Mouse (Mus musculus) CH12.LX (cell line): Measurements from ENCODE around the gene Aldh4a1. TPM values are rescaled to one million over a fixed set of nuclear protein-coding genes. Genes with fewer than 3 reads are reported as not detected.

Experiments
- DNase-seq: peaks from one replicate; pipeline ENCODE4 v3.0.0-alpha.2; 2013; ENCODE audit errors: extremely low read depth
- H3K27ac ChIP-seq: 2 replicates; pipeline ENCODE4 v1.5.1; 2012; ENCODE audit warnings: low read depth, mild to moderate bottlenecking, control low read depth, moderate library complexity; ENCODE audit not compliant: insufficient read depth
- H3K27me3 ChIP-seq: replicated peaks from 2 replicates; pipeline ENCODE3; 2012; ENCODE audit warnings: inconsistent platforms
- H3K36me3 ChIP-seq, 2 experiments: replicated peaks in 1 of 2; 2 replicates each; pipeline versions ENCODE3 to v1.6.1; 2012; ENCODE audit warnings: inconsistent platforms in 1 of 2, low read length in 1 of 2, mild to moderate bottlenecking in 1 of 2, mixed read lengths in 1 of 2, moderate library complexity in 1 of 2; ENCODE audit not compliant: control insufficient read depth in 1 of 2, insufficient read depth in 1 of 2
- H3K4me1 ChIP-seq, 2 experiments: 2 replicates each; pipeline ENCODE4 v1.6.1; 2012; ENCODE audit warnings: inconsistent platforms in 1 of 2, moderate library complexity in 1 of 2; ENCODE audit not compliant: insufficient read depth in 2 of 2, control insufficient read depth in 1 of 2
- H3K4me2 ChIP-seq: 2 replicates; pipeline ENCODE4 v1.6.1; 2012; ENCODE audit warnings: low read depth, mild to moderate bottlenecking, control low read depth; ENCODE audit not compliant: poor library complexity, insufficient read depth, severe bottlenecking
- H3K4me3 ChIP-seq, 3 experiments: fragments of 150-350 bp in 1 of 3; sonication (generic) in 1 of 3; replicated peaks in 1 of 3; 2 replicates each; pipeline versions ENCODE3 to v1.5.1; 2011 to 2012; ENCODE audit warnings: low read depth in 2 of 3, low read length in 2 of 3, mild to moderate bottlenecking in 2 of 3, moderate library complexity in 2 of 3, control low read depth in 1 of 3, improper control_type of control experiment in 1 of 3, inconsistent platforms in 1 of 3, mixed read lengths in 1 of 3; ENCODE audit not compliant: poor library complexity in 1 of 3
- H3K79me2 ChIP-seq: replicated peaks from 2 replicates; pipeline ENCODE4 v1.6.1; 2012; ENCODE audit warnings: mild to moderate bottlenecking, moderate library complexity; ENCODE audit not compliant: control insufficient read depth, poor library complexity, insufficient read depth, severe bottlenecking; ENCODE audit errors: extremely low read depth
- H3K9ac ChIP-seq: 2 replicates; pipeline ENCODE4 v1.6.1; 2012; ENCODE audit warnings: low read depth, mild to moderate bottlenecking, control low read depth, moderate library complexity; ENCODE audit not compliant: insufficient read depth
- H3K9me3 ChIP-seq: replicated peaks from 2 replicates; pipeline ENCODE3; 2012; ENCODE audit warnings: low read length, inconsistent platforms, mixed read lengths
- BHLHE40 ChIP-seq: IDR thresholded peaks from 2 replicates; pipeline ENCODE4 v1.6.1; 2011; ENCODE audit warnings: mild to moderate bottlenecking, low read depth, low read length, improper control_type of control experiment
- CHD1 ChIP-seq: IDR thresholded peaks from 2 replicates; pipeline ENCODE4 v1.6.1; 2012; ENCODE audit warnings: low read depth, low read length, improper control_type of control experiment, inconsistent platforms
- CHD2 ChIP-seq: IDR thresholded peaks from 2 replicates; pipeline ENCODE4 v1.6.1; 2011; ENCODE audit warnings: low read length, improper control_type of control experiment
- CTCF ChIP-seq, 2 experiments: IDR thresholded peaks in 1 of 2; conservative IDR thresholded peaks in 1 of 2; 2 replicates each; pipeline ENCODE4 v1.5.1; 2011 to 2012; ENCODE audit warnings: low read depth in 2 of 2, low read length in 2 of 2, improper control_type of control experiment in 1 of 2, inconsistent platforms in 1 of 2, mild to moderate bottlenecking in 1 of 2, moderate library complexity in 1 of 2
- E2F4 ChIP-seq: IDR thresholded peaks from 2 replicates; pipeline ENCODE4 v1.6.1; 2011; ENCODE audit warnings: low read depth, low read length, improper control_type of control experiment; ENCODE audit not compliant: insufficient replicate concordance
- ETS1 ChIP-seq: conservative IDR thresholded peaks from 2 replicates; pipeline ENCODE4 v1.6.1; 2012; ENCODE audit warnings: low read depth, mild to moderate bottlenecking, inconsistent platforms, low read length, improper control_type of control experiment, moderate library complexity
- HCFC1 ChIP-seq: IDR thresholded peaks from 2 replicates; pipeline ENCODE4 v1.6.1; 2012; ENCODE audit warnings: low read depth, mild to moderate bottlenecking, inconsistent platforms, low read length, improper control_type of control experiment
- IRF4 ChIP-seq: IDR thresholded peaks from 2 replicates; pipeline ENCODE4 v1.6.1; 2014; ENCODE audit warnings: low read depth, mild to moderate bottlenecking, inconsistent platforms, low read length, improper control_type of control experiment
- JUN ChIP-seq: IDR thresholded peaks from 2 replicates; pipeline ENCODE4 v1.6.1; 2011; ENCODE audit warnings: low read depth, mild to moderate bottlenecking, low read length, improper control_type of control experiment, moderate library complexity; ENCODE audit not compliant: insufficient read depth
- MEF2A ChIP-seq: IDR thresholded peaks from 2 replicates; pipeline ENCODE4 v1.6.1; 2014; ENCODE audit warnings: low read depth, mild to moderate bottlenecking, inconsistent platforms, low read length, improper control_type of control experiment, borderline replicate concordance
- MYC ChIP-seq: IDR thresholded peaks from 2 replicates; pipeline ENCODE4 v1.6.1; 2011; ENCODE audit warnings: low read depth, mild to moderate bottlenecking, improper control_type of control experiment, low read length
- NELFE ChIP-seq: IDR thresholded peaks from 2 replicates; pipeline ENCODE4 v1.6.1; 2011; ENCODE audit warnings: low read depth, low read length, improper control_type of control experiment
- PAX5 ChIP-seq: IDR thresholded peaks from 2 replicates; pipeline ENCODE4 v1.6.1; 2012; ENCODE audit warnings: low read length, inconsistent platforms, mixed read lengths
- POLR2A ChIP-seq: IDR thresholded peaks from 2 replicates; pipeline ENCODE4 v1.6.1; 2011; ENCODE audit warnings: low read depth, mild to moderate bottlenecking, improper control_type of control experiment, low read length
- RAD21 ChIP-seq: IDR thresholded peaks from 2 replicates; pipeline ENCODE4 v1.6.1; 2011; ENCODE audit warnings: low read depth, mild to moderate bottlenecking, low read length, improper control_type of control experiment, moderate library complexity
- RCOR1 ChIP-seq: conservative IDR thresholded peaks from 2 replicates; pipeline ENCODE4 v1.6.1; 2012; ENCODE audit warnings: low read depth, mild to moderate bottlenecking, inconsistent platforms, low read length, improper control_type of control experiment
- SIN3A ChIP-seq: IDR thresholded peaks from 2 replicates; pipeline ENCODE4 v1.6.1; 2012; ENCODE audit warnings: low read length, improper control_type of control experiment, inconsistent platforms
- ZNF384 ChIP-seq: IDR thresholded peaks from 2 replicates; pipeline ENCODE4 v1.6.1; 2012; ENCODE audit warnings: low read depth, low read length, improper control_type of control experiment, inconsistent platforms
- dilution Hi-C: fragments of 300-500 bp; cut with MboI; formaldehyde crosslinking; loops from 2 replicates; pipeline ENCODE4 v1.14.3; 2020; ENCODE audit warnings: low sequenced_read_pairs; ENCODE audit not compliant: extremely low pct_unique_long_range_greater_than_20kb, extremely low pct_ligation_motif_present
- in situ Hi-C: fragments of 300-500 bp; cut with MboI; formaldehyde crosslinking; loops from 3 replicates; pipeline ENCODE4 v1.14.3; 2019; ENCODE audit warnings: low sequenced_read_pairs, low pct_ligation_motif_present, low pct_unique_long_range_greater_than_20kb, mixed read lengths
- polyA plus RNA-seq: library from polyadenylated mRNA; unstranded; fragments of >175 nt; gene quantifications from 2 replicates; pipeline ENCODE4 v1.2.1, GENCODE M21; 2012; ENCODE audit warnings: low read depth; ENCODE audit not compliant: insufficient read length
- total RNA-seq, 2 experiments: library from RNA; depleted of rRNA; stranded (reverse); fragments of 300-350 nt in 1 of 2; fragments of >200 nt in 1 of 2; gene quantifications; 2 replicates each; pipeline ENCODE4 v1.2.3; 2012 to 2014

The Aldh4a1 gene
- total and polyA plus RNA-seq, 3 experiments, result 6.5 to 18.0 (median 6.5) TPM

DNA sequence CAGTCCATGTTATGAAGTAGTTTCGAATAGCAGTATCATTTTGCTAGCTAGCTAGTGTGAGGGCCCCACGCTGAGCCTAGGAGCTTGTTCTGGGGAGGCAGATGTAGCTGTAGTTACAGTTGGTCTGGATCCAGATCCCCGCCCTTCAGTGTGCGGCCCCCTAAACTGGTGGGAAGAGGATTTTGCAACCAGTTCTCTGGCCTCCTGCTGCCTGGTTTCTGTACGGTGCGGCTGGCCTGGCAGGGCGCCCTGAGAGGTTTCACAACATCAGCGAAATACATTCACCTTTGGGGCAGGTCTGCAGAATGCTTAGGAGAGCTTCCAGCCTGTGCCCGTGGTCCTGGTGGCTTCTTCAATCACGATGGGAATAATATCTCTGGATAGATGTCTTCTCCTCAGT is 2.0 kb downstream of the Aldh4a1 start:
- dilution Hi-C loops, result no loop called here
- no peak overlapping the region for H3K4me2 ChIP-seq
- no peaks in the 10 kb centered on the region for H3K9me3 ChIP-seq
- no peak for DNase-seq
- no peaks in the 10 kb centered on the region for H3K79me2 ChIP-seq
- H3K9ac ChIP-seq, result no peak overlapping the region
- no peak overlapping the region for H3K4me3 ChIP-seq
- H3K4me1 ChIP-seq, result peaks cover 9 to 11% of the 10 kb centered on the region in 2 experiments
- in situ Hi-C loops, result loop anchor here (5.0 kb wide), 1 partner anchor 152 kb away; no protein-coding TSS in a partner anchor
- H3K36me3 ChIP-seq, result peaks cover 0 to 6% of the 10 kb centered on the region in 2 experiments
- H3K27me3 ChIP-seq, result peaks cover 11% of the 10 kb centered on the region
- H3K27ac ChIP-seq, result no peak overlapping the region
- TF ChIP-seq HCFC1 (no peak), CHD2 (no peak), PAX5 (no peak), RCOR1 (no peak), BHLHE40 (no peak), NELFE (no peak), IRF4 (no peak), MYC (no peak), JUN (no peak), SIN3A (no peak), ETS1 (no peak), CHD1 (no peak), RAD21 (no peak), CTCF (conservative IDR thresholded peaks at IDR 0.05 in 1 of 2, IDR thresholded peaks at IDR 0.05 in 1 of 2; ENCODE audit: low read depth in 2 of 2, low read length in 2 of 2) (no peak)

- DNase-seq, result no peak
- Histone ChIP-seq H3K4me2 (no peak overlapping the region), H3K79me2 (no peaks in the 10 kb centered on the region), H3K27ac (no peak overlapping the region), H3K9me3 (no peaks in the 10 kb centered on the region), H3K27me3 (peaks cover 7% of the 10 kb centered on the region), H3K9ac (no peak overlapping the region), H3K4me3 (no peak overlapping the region), H3K4me1 (peaks cover 8 to 9% of the 10 kb centered on the region in 2 experiments), H3K36me3 (peaks cover 0 to 6% of the 10 kb centered on the region in 2 experiments)
- in situ Hi-C loops (no loop called here), dilution Hi-C loops (no loop called here)
- no peak for TF ChIP-seq ZNF384
- no peak for TF ChIP-seq ETS1
- no peak for TF ChIP-seq MEF2A
- TF ChIP-seq E2F4, result no peak
- TF ChIP-seq POLR2A, result no peak
Measured at GRCm38 (mm10) chr4:139627361-139627760, 4.7 kb downstream of the Aldh4a1 start.
